Mouse (Mus musculus): ENCODE results near the gene Dab1.

Gene Dab1

GRCm38 (mm10) chr4:103619321-103619945 is at the start of gene Dab1:
TSS of gene Dab1 (plus strand) at chr4:103619359.
- in situ Hi-C loops (cut with MboI, MseI) = no loop called here

- in situ Hi-C loops (cut with MboI, MseI) = no loop called here
Observed at GRCm38 (mm10) chr4:103571721-103572352, 47.3 kb upstream of the Dab1 start.

- in situ Hi-C loops (cut with MboI, MseI) = no loop called here
Observed at GRCm38 (mm10) chr4:103575556-103575955, 43.6 kb upstream of the Dab1 start.

GRCm38 (mm10) chr4:103576305-103576704 is 42.9 kb upstream of the Dab1 start:
- in situ Hi-C loops (cut with MboI, MseI) = no loop called here

GRCm38 (mm10) chr4:103577111-103577815 is 41.9 kb upstream of the Dab1 start:
- in situ Hi-C loops (cut with MboI, MseI) = no loop called here

GRCm38 (mm10) chr4:103577821-103578220 is 41.3 kb upstream of the Dab1 start:
- in situ Hi-C loops (cut with MboI, MseI) = no loop called here

DNA sequence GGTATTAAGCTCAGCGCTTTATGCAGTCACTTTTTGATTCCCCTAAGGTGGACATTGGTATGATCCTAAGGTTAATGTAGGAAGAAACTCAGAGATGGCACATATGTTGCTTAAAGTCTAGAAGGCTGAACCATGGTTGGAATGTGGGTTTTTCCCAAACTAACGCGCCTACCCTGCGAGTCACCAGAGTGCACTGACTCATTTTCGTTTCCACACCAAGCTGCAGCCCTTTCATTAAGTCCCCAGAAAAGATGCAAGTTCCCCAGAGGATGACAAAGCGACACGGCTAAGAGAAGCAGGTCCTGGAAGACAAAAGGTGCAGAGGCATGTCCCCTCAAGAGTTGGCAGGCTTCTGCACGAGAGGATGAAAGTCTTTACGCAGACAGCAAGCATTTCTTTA is 39.1 kb upstream of the Dab1 start:
- in situ Hi-C loops (cut with MboI, MseI) = no loop called here

DNA sequence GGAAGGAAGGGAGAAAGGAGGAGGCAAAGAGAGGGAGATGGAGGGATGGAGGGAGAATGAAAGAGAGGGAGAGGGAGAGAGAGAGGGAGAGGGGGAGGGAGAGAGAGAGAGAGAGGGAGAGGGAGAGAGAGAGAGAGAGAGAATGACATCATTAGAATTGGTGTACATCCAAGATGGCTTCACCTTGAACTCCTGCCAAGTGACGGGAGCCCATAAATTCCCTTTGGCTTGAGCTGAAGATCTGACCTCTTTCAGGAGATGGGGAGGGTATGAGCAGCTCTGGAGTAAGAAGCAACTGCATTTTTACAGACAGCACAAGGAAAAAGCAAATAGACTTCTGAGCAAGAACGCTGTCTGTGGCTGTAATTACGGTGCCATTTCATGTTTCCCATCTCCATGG is 4.1 kb upstream of the Dab1 start:
- in situ Hi-C loops (cut with MboI, MseI) = no loop called here

DNA sequence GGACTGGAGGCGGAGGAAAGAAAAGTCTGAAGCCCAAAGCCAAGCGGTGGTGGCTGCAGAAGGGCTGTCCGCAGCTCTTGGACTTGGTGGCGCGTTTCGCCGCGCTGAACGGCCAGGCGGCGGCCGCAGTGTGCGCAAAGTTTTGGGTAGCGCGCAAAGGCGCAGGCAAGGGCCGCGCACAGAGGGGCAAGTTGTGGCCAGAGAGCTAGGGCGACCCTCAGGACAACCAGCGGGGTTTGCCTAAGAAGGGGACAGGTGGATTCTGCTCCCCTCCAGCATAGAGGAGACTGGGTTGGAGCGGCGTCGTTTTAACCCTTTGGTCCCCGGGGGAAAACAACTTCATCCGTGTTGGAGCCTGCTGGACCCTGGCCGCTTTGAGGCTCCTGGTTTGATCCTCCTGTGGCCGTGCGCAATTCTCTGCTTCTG is 800 bp downstream of the Dab1 start:
- in situ Hi-C loops (cut with MboI, MseI) = no loop called here

GRCm38 (mm10) chr4:103620590-103621155 is 1.5 kb downstream of the Dab1 start:
- in situ Hi-C loops (cut with MboI, MseI) = no loop called here

- in situ Hi-C loops (cut with MboI, MseI) = no loop called here
Observed at GRCm38 (mm10) chr4:103621586-103621985, 2.4 kb downstream of the Dab1 start.

GRCm38 (mm10) chr4:103630177-103630576 is 11.0 kb downstream of the Dab1 start:
- in situ Hi-C loops (cut with MboI, MseI) = no loop called here

DNA sequence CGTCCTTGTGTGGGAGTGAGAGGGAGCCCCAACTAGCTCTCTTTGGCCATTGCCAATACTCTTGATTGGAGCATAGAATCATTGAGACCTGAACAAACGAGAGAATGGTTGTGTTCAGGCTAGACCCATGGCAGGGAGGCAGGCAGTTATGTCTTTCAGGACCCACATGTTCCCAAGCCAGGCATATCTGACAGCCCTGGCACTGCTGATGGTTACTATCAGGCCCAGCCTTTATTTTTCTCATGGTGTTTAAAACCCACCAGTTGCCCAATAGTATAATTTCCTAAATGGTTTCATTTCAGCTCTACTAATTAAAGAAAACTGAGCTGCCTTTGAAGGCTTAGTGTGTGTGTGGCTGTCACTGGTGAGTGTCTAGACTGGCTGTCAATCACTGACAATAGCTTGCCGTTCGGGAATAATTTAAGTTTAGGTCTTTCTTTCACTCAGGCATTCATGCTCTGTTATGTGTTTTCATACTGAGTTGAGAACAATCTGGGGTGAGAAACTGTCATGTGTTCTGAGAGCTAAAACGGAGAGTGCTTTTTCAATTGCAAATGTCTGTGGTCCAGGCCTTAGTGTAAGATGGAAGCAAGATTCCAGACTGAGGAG is 17.1 kb downstream of the Dab1 start:
- in situ Hi-C loops (cut with MboI, MseI) = no loop called here

DNA sequence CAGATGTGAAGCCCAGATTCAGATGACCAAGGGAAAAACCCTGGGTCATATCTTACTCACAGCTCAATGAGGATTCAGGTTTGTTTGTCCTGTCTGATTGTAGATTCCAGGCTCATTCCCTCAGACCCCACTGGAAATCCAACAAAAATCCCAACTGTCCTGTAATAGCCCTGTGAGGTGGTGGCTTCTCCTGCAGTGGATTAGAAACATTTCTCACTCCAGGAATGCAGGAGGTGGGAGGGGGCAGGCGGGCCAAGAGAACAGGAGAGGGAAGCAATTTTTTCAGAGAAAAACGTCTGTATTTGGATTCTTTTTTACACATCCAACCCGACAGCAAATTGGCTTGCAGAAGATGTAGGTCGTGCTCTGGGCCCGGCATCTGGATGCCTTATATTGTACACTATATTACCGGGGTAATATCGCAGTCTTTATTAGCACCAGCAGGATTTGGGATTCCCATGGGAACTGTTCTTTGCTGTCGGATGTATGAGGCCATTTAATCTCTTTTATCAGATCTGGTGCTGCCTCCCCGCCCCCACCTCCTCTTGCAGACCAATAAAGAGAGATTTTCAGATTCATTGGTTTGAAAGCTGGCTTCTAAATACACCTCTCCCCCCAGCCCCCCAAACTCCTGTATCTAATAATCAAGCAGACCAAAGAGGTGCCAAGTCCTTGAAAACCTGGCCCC is 29.2 kb downstream of the Dab1 start:
- in situ Hi-C loops (cut with MboI, MseI) = no loop called here

DNA sequence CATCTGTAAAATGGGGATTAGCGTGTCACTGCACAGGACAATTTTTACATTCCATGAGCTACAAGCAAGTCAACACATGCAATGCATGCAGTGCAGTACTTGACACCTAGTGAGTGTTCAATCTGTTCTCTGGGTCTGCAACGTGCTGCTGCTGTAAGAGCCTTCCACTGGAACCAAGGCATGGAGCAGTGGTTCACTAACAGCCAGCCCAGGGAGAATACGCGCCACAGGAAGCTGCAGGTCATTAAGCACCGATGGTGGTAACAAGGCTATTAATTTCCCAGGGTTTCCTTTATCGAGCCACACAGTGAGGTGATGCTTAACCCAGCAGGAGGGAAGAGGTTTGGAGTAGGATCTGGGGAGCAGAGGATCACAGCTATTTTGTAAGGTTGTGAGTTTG is 36.6 kb downstream of the Dab1 start:
- in situ Hi-C loops (cut with MboI, MseI) = no loop called here

DNA sequence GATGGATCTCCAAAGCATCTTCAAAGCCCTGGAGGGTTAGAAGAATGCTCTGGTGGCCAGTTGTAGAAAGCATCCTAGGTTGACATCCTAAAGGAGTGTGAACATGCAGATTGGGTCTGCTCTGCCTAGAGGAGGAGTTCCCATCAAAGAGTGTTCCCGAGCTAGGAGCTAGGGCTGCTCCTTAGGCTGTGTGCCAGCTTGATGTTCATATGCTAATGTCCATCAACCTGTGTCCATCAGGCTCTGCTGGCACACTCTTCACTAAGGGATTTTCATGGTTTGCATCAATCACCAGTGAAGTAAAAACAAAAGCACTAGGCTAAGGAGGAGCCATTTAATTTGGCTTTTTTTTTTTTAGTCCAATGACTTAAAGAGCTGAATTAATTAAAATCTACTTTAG is 42.2 kb downstream of the Dab1 start:
- in situ Hi-C loops (cut with MboI, MseI) = no loop called here

GRCm38 (mm10) chr4:103667438-103667837 is 48.3 kb downstream of the Dab1 start:
- in situ Hi-C loops (cut with MboI, MseI) = no loop called here

- in situ Hi-C loops (cut with MboI, MseI) = no loop called here
Observed at GRCm38 (mm10) chr4:103677195-103677594, 58.0 kb downstream of the Dab1 start.

GRCm38 (mm10) chr4:103678501-103678900 is 59.3 kb downstream of the Dab1 start:
- in situ Hi-C loops (cut with MboI, MseI) = no loop called here

GRCm38 (mm10) chr4:103685136-103685535 is 66.0 kb downstream of the Dab1 start:
- in situ Hi-C loops (cut with MboI, MseI) = no loop called here

- in situ Hi-C loops (cut with MboI, MseI) = no loop called here
Observed at GRCm38 (mm10) chr4:103691717-103692116, 72.6 kb downstream of the Dab1 start.

DNA sequence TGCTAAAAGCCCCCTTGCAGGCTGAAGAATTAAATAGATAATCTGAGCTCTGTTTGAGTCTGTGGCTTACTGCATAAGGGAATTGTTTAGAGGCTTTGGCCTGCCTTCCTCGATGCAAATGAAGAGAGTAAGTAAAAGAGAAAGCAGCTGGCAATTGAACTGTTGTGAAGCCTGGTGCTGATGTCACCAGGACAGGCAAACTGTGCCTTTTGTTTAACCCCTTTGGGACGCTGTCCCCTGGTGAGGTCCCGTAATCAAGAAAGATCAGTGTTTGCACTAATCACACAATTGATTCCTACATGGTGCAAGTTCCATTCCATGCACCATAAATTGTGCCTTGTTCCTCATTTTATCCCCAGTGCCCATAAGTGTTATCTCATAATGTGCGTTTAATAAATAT is 80.6 kb downstream of the Dab1 start:
- in situ Hi-C loops (cut with MboI, MseI) = no loop called here

Measured in regulatory T cell (primary cell).